Mouse (Mus musculus): ENCODE measurements around the gene Pgp.
A peak's percentile ranks its signal among the peaks of the same experiment; 100 is the strongest.

Pgp gene

DNA sequence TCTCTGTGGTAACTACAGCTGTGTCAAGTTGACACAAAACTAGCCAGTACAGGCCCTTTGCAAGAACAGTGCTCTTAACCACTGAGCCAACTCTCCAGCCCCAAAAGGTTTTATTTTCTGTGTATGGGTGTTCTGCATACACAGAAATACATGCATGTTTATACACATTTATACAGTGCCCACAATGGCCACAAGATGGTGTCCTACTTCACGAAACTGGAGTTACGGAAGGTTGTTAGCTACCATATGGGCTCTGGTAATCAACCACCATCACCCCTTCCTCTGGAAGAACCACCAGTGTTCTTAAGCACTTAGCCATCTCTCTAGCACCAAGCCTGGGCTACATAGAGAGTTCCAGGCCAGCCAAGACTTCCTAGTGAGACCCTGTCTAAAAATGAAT is 8.6 kb upstream of the Pgp start:
- peak in 1 of 2 experiments; percentile 64 for DNase-seq

DNA sequence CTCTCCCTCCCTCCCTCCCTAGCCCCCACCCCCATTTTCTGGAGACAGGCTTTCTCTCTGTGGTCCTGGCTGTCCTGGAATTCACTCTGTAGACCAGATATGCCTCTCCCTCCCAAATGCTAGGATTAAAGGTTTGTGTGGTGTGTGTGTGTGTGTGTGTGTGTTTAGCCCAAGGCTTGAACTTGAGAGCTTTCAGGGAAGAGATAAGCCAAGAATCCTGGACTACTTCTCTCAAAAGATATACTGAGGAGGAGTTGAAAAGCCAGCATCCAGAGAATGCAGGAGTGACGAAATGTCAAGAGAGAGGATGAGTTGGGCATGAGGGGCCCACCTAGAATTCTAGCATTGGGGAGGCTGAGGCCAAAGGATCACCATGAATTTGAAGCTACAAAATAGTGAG is 7.3 kb upstream of the Pgp start:
- no peak for DNase-seq

DNA sequence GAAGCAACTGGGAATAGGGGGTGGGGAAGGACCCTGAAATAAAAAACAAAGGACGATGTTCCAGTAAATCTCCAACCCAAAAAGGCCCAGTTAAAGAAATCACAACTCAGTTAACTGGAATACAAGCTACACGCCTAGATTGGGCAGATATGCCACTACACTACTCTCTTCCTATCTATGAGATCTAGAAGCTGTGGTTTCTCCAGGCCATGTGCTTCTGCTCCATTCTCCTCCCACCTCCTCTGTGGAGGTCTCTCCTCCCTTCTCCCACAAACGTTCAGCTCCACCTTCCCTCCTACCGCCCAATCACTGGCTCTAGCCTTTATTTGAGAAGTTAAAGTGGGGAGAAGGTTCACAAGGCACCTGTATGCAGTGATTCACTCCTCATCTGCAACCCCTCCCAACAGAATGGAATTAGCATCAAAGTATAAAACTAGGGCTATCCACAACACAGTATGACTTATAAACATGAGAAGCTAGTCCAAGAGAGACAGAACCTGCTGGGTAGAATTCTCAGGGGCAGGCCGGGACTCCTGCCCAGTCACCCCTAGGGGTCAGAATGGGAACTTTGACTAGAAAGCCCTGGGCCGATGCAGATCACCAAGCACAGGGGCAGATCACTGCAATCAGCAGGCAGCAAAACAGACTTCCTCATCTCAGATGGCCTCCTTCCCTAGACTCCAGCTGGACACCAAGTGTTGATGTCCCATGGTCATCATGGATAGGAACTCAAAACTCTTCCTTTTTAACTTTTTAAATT is 6.6 kb upstream of the Pgp start:
- DNase-seq, result no peak

DNA sequence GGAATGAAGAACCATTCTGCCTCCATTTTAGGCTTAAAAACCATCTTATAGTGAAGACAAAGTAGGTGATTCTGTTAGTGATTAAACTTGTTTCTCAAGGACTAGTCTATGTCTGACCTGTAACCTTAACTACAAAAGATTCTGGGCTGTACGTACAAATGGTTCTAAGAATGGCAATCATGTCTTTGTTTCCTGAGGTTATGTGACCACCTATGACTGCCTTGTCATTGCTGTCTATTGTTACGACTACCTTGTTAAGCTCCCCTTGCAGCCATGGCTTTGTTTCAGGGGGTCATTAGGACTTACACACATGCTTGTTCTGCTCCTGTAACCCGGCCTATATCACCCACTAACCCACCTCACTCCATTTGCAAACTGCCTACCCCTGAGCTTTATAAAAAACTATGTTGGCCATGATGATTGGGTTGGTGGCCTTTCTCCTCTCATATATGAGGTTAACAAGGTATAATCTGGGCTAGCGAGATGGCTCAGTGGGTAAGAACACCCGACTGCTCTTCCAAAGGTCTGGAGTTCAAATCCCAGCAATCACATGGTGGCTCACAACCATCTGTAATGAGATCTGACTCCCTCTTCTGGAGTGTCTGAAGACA is 1.5 kb upstream of the Pgp start:
- DNase-seq, result no peak

GRCm38 (mm10) chr17:24469336-24469909 is 769 bp upstream of the Pgp start:
- no peak for DNase-seq

DNA sequence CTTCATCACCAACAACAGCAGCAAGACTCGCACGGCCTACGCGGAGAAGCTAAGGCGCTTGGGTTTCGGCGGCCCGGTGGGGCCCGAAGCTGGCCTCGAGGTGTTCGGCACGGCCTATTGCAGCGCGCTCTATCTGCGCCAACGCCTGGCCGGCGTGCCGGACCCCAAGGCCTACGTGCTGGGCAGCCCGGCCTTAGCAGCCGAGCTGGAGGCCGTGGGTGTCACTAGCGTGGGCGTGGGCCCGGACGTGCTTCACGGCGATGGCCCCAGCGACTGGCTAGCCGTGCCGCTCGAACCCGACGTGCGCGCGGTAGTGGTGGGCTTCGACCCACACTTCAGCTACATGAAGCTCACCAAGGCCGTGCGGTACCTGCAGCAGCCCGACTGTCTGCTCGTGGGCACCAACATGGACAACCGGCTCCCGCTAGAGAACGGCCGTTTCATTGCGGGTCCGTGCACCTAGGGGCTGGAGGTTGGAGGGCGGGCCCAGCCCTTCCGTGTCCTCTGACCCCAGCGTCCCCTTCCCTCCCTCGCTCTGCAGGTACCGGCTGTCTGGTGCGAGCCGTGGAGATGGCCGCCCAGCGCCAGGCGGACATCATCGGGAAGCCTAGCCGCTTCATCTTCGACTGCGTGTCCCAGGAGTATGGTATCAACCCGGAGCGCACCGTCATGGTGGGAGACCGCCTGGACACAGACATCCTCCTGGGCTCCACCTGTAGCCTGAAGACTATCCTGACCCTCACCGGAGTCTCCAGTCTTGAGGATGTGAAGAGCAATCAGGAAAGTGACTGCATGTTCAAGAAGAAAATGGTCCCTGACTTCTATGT is 722 bp downstream of the Pgp start:
- peak; percentile 58 to 67 for DNase-seq

- DNase-seq, result peak; percentile 74 to 75
Measured at GRCm38 (mm10) chr17:24472512-24472911, 2.3 kb downstream of the Pgp start.

DNA sequence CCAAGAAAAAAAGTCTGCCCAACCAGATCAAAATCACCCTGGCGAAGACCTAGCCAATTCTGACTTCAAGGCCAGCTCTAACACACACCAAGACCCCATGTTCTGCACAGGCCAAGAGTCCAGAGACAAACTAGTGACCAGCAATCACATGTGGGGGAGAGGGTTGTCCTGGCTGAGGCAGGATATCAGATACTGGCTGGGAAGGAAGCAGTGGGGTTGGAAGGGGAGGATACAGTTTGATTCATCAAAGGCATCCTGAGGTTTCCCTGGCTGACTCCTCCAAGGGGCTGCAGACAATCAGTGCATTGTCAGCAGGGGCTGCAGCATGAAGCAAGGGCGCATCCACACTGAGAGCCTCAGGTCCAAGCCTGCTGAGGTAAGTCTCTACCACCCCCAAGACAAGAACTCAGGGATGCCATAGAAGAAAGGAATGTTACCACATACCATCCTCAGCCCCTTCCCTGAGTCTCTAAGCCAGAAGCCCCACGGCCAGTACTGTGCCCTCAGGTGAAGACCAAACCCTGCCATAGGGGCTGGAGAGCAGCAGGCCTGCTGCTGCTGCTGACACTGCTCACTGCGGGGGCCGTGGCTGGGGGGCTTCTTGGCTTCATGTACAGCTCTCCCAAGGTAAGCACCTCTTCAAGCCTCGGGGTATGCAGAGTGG is 3.6 kb downstream of the Pgp start, which contains the start of gene Bricd5:
Bricd5 (plus strand) TSS at position 273 of the 664 bp plus-strand sequence.
- no peak for DNase-seq

DNA sequence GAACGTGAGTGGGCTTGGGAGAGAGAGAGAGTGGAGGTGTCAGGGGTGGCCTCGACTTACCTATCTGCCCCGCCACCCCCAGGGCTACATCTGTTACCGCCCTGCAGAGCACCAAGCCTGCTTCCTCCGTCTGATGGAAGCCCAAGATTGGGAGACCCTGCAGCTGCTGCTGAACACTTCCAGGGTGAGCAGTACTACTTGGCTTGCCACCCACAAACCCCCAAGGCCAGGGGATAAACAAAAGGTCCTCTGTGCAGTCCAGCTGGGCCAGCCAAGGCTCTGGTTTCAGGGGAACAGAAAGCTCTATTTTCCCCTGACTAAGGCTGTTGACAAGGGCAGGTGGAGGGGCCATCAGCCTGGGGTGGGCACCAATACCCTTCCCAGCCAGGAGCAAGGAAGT is 4.4 kb downstream of the Pgp start:
- no peak for DNase-seq

GRCm38 (mm10) chr17:24475586-24475985 is 5.4 kb downstream of the Pgp start:
- no peak for DNase-seq

DNA sequence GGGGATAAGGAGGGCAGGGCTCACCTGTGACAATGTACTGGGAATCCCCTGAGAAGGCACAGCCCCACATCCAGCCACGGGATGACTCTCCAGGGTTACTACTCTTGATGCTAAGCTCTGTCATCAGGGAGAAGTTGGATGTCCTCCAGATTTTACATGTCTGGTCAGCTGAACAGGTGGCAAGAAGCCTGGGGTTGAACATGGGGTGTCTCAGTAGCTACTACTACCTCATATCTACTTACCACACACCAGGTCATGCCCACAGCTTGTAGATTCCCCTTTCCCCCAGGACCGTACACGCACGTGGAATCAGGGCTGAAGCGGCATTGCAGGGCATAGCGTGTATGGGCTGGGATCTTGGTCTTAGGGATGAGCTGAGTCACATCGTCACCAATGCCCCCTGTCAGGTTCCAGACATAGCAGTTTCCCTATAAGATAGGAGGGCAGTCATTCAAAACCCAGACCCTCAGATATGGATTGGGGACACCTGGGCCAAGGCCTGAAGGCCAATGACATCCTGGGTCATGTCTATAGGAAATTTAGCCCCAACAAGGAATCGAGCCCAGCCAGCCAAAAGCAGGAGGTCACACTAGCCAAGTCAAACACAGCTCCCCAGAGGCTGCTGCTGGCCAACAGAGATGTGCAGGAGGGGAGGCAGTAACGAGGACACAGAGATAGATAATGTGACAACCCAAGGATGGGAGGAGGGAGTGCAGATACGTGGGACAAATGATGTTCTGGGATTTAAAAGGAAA is 6.0 kb downstream of the Pgp start:
- no peak for DNase-seq

- DNase-seq, result peak in 1 of 2 experiments; percentile 51
Measured at GRCm38 (mm10) chr17:24477053-24477984, 7.1 kb downstream of the Pgp start.

DNA sequence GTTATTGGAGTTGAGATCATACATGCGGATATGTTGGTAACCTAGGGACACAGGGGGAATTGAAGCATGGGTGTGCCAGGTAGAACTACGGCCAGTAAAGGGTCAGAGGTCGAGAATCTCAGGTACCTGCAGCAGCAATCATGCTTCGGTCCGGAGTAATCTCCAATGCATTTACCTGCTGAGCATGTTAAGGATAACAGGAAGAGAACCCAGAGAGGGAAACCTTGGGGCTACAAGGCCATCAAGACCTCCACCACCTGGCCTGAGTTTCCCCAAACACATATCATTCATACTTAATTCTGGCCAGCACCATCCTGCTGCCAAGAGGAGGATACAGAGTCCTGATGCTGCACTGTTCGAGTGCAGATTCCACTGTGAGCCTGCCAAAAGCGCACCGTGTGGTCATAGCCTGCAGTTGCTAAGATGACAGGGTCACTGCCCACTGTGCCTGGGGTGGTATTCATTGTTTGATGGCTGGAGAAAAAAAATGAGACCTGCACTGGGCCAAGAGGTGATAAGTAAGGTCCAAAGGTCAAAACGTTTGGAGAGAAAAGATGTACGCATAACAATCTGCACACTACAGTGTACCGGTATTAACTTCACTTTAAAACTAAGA is 7.9 kb downstream of the Pgp start:
- DNase-seq, result peak; percentile 54 to 56

DNA sequence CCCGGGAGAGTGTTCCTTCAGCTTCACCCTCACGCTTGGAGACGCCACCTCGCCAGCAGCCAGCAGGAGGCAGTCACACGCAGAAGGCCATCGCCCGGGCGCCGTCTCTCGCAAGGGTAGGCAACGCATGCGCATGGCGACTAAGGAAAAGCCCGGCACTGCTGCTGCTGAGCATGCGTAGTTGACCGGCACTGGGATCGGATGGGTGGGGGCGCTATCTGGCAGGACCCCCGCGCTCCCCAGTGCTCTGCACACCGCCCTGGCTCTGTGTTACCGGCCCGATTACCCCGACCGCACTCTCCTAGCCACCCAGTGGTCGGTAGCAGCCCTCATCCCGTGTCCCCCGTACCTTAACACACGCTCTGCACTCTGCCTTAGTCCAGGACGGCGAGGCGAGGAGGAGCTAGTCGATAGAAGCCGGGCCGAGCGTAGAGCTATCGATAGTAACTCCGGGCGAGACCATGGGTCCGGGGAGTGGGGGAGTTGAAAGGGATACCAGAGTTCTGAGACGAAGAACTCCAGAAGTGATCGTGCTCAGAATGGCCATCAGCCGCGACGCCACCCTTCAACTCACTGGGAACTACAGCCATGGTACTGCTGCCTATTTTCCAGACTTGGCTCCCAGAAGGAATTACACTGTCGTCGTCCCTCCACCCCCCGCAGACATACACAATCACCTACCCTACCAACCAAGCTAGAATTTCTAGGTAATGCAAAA is 8.6 kb downstream of the Pgp start, which contains the start of gene Mlst8:
Mlst8 (minus strand) TSS at position 416 of the 718 bp plus-strand sequence.
- DNase-seq, result peak; percentile 98 to 99

DNA sequence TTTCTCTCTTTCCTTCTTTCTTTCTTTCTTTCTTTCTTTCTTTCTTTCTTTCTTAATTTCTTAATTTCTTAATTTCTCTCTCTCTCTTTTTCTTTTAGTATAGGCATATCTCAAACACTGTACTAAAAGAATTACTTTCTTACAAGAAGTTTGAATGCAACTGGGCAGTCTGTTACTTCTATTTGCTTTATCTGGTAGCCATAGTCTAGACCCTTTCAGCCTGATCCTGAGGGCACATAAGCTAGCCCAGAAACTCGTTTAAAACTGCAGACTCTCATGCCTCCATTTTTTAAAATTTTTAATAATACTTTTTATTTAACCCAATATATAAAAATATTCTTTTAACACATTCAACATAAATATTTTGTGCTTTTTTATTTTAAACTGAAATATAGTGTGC is 9.2 kb downstream of the Pgp start:
- no peak for DNase-seq

DNA sequence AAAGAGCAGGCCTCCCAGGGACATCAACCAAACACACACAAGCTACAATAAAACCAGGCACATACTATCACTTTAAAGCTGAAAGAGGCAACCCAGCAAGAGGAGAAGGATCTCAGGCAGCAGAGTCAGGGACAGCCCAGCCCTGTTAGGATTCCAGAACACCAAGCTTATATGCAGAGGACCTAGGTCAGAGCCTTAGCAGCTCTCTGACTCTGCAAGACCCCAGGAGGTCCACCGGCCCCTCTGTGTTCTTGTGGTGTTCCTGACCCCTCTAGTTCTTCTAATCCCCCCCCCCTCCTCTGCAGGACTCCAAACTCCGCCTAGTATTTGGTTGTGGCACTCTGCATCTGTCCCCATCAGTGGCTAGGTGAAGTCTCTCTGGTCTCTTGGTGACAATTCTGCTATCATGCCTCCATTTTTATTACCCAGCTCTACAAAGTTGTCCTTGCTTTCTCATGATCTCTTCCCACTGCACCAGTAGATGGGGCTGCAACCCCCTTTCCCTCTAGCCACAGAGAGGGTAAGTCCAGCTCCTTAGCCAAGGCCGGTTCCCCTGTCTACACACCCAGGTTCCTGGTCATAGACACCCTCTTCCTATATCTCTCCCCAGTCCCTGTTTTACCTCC is 10.1 kb downstream of the Pgp start:
- DNase-seq, result no peak

GRCm38 (mm10) chr17:24481027-24481815 is 11.0 kb downstream of the Pgp start:
- DNase-seq, result no peak

GRCm38 (mm10) chr17:24483495-24483894 is 13.3 kb downstream of the Pgp start:
- DNase-seq, result no peak

All from cerebellum, postnatal 14 days (tissue).